Mouse (Mus musculus): ENCODE data around the gene Vpreb3. TPM values are rescaled to one million over a fixed set of nuclear protein-coding genes. Genes with fewer than 3 reads are reported as not detected.

Vpreb3 gene
- total RNA-seq, 2 experiments from 2014 or later = not detected

DNA sequence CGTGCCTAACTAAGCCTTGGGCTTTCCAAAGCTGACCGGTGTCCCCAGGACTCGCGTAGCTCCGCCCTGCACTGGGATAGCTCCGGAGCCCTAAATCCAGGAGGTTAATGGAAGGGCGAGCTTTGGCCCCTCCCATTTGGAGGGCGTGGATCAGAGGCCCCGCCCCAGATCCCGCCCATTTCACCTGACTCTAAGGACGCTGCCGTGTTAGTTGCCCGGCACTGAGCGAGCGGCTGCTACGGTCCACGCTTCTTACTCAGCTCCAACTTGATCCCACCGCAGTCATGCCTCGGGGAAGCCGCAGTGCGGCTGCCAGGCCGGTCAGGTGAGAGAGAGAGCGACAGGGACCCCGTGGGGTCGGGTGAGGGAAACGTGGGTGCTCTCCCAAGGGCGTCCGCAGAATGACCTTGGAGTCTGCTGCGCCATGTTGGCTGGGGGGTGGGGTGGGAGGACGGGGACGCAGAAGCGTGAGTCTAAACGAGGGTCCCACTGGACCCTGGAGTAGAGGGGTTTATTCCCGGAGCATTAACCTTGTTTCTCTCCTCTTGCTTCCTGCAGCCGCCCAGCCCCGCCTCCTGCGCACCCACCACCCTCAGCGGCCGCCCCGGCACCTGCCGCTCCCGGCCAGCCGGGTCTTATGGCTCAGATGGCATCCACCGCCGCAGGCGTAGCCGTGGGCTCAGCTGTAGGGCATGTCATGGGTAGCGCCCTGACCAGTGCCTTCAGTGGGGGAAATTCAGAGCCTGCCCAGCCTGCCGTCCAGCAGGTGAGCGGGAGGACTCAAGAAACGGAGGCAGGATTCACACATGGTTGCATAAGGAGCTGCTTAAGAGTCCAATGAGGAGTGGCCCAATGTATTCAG lies 6.9 kb upstream of the Vpreb3 start, which contains the start of gene Mmp11:
Mmp11 (minus strand) TSS at position 817 of the 862 bp plus-strand sequence.
- Histone ChIP-seq H3K4me3 (peak within 1 kb of the TSS; percentile 81), H3K27ac (peak within 1 kb of the TSS; percentile 99)
- intact Hi-C loops (cut with DNase I) = loop anchor here (5.0 kb wide), 1 partner anchor 39 kb away; no protein-coding TSS in a partner anchor
- no peak for TF ChIP-seq CTCF (IDR thresholded peaks at IDR 0.05)
- DNase-seq = peak; percentile 86

DNA sequence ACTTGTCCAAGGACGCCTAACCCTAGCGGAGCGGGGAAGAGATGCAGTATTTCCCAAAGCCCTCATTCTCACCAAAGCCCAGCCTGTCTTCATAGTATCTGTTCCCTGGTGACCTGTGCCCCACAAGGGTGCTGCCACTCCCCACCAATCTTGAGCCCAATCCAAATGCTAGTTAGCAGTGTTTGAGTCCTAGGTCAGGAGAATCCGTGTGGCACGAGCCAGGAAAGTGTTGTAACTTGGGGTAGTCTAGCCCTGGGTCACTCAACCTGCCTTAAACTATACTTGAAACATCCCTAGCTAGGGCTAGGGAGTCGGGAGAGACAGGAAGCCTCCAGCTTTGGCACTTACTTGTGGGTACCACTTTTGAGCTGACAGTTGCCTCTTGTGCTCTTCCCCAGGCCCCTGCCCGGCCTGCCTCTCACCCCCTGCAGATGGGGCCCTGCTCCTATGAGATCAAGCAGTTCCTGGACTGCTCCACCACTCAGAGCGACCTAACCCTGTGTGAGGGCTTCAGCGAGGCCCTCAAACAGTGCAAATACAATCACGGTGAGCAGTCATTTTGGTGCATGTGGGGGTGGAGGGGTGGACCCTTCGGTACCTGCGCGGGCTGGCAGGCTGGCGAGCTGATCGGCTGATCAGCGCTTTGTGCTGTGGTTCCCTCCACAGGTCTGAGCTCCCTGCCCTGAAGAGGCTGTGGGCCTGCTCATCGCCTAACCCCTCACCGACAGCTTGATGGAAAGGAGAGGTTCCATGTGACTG lies 5.8 kb upstream of the Vpreb3 start:
- no peak for TF ChIP-seq CTCF (IDR thresholded peaks at IDR 0.05)
- peak overlapping the region; percentile 99 for H3K27ac ChIP-seq
- peak overlapping the region; percentile 81 for H3K4me3 ChIP-seq
- intact Hi-C loops (cut with DNase I) = loop anchor here (5.0 kb wide), 1 partner anchor 40 kb away; no protein-coding TSS in a partner anchor
- peak; percentile 51 for DNase-seq

DNA sequence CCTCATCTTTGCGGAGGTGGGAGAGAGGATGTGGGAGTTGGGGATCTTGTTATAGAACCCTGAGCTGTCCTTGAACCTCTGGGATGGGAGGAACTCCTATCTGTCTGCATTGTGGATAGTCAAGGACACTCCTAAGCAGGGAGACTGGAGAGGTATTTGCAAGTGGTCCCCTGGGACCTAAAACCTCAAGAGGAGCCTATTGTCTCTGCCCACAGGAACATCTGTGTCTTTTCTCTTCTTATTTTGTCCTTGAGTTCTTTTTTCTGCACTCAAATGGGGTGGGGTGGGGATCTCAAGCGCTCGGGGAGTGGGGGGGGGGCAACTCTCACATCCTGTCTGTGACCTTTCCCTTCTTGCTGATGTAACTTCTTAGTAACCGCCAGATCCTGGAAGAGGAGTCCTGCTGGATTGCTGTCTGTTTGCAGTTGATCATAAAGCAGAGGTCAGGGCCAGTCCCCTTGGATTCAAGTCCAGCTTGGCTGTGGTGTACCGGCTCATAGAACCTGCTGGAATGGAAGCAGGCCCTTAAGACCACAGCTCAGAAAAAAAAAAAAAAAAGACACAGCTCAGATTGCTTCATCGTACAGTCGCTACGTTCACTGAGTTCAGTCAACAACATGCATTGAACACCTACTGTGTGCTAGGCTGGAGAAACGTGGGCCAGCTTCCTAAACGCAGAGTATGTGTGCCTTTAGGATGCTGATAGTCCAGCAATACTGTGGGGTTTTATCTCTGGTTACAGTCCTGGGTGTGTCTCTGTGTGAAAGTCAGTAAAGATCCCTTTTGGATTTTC lies 4.8 kb upstream of the Vpreb3 start:
- no peak for TF ChIP-seq CTCF (IDR thresholded peaks at IDR 0.05)
- Histone ChIP-seq H3K4me3 (peak overlapping the region; percentile 81), H3K27ac (peak overlapping the region; percentile 99)
- intact Hi-C loops (cut with DNase I) = loop anchor here (5.0 kb wide), 1 partner anchor 41 kb away; no protein-coding TSS in a partner anchor
- peak; percentile 57 for DNase-seq

DNA sequence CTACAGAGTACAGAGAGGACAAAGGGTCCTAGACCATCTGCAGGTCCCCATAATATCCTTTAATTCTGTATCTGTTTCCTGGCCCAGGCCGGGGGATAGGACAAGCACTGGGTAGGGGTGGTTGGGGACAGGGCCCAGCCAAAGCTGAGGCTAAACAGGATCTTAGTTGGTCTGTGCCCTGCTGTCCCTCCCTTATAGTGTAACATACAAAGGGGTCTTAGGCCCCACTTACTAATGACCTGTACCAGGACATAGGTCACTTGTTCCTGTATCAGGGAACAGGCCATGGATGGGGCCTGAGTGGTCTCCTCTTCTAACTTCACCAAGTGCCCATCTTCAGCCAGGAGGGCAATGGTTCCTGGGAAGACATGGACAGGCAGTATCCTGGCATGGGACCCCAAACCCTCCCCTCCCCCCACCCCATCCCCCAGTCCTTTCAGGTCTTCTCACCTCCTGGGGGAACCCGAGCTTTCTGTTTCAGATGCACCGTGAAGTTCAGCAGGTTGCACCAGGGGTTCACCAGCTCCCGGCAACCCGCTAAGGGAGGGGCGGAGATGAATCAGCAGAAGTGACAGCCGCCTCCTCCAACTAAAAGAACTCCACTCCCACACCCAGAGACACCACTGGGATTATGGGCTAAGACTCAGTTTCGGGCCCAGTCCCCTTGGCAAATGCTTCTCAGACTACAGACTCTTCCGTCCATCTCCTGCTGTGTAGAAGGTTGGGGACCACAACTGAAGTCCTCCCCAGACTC lies 3.2 kb upstream of the Vpreb3 start:
- no peak for DNase-seq
- TF ChIP-seq CTCF (IDR thresholded peaks at IDR 0.05) = no peak
- intact Hi-C loops (cut with DNase I) = loop anchor here (5.0 kb wide), 1 partner anchor 42 kb away; no protein-coding TSS in a partner anchor
- no peak overlapping the region for H3K4me3 ChIP-seq
- H3K27ac ChIP-seq = peak overlapping the region; percentile 7; the same call in 1 of the 2 replicates

DNA sequence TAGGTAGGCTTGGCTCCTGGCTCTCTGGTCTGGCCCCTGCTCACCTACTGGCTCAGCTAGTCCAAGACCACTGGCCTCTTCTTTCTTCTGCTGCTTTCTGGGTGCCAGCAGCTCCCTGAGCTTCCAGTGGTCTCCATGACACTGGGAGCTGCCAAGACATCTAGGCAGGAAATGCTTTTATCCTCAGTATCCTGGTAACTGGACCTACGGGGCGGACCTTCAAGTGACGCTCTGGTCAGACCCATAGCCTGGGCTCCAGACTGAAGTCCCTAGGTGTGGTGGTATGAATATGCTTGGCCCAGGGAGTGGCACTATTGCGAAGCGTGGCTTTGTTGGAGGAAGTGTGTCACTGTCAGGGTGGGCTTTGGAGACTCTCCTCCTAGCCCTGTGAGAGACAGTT lies 2.3 kb upstream of the Vpreb3 start, which contains the start of gene Gm867:
Gm867 (minus strand) TSS at position 153 of the 400 bp plus-strand sequence.
- DNase-seq = no peak
- H3K27ac ChIP-seq = no peak within 1 kb of the TSS; the same call in 1 of the 2 replicates
- no peak for TF ChIP-seq CTCF (IDR thresholded peaks at IDR 0.05)
- intact Hi-C loops (cut with DNase I) = no loop called here
- no peak within 1 kb of the TSS for H3K4me3 ChIP-seq

DNA sequence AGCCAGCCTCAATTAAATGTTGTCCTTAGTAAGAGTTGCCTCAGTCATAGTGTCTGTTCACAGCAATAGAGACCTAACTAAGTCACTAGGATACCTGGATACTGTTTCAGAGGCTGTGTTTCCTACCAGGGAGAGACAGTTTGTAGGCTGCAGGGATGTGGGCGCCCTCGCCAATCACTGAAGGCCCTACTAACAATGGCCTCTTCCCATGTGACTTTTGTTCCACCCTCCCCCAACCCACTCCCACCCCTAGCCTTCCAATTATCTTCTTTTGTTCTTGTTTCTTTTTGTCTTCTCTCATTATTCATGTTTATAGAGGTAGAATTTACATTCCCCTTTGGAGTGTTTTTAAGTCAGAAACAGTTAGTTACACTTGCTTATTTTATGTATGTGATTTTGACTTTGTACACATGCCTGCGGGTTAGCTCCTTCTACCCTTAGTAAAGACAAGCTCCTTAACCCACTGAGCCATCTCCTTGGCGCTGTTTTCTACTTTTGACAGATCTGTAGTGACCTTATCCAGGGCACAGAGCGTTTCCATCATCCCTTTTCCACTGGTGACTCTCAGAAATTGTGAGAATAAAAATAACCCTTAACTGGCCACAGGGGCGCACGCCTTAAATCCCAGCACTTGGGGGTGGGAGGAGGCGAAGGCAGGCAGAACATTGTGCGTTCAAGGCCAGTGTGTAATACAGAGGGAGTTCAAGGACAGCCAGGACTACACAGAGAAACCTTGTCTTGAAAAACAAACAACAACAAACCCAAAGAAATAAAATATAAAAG lies 1.6 kb upstream of the Vpreb3 start:
- Histone ChIP-seq H3K4me3 (no peak overlapping the region), H3K27ac (no peak overlapping the region)
- TF ChIP-seq CTCF (IDR thresholded peaks at IDR 0.05) = no peak
- intact Hi-C loops (cut with DNase I) = no loop called here
- DNase-seq = no peak

DNA sequence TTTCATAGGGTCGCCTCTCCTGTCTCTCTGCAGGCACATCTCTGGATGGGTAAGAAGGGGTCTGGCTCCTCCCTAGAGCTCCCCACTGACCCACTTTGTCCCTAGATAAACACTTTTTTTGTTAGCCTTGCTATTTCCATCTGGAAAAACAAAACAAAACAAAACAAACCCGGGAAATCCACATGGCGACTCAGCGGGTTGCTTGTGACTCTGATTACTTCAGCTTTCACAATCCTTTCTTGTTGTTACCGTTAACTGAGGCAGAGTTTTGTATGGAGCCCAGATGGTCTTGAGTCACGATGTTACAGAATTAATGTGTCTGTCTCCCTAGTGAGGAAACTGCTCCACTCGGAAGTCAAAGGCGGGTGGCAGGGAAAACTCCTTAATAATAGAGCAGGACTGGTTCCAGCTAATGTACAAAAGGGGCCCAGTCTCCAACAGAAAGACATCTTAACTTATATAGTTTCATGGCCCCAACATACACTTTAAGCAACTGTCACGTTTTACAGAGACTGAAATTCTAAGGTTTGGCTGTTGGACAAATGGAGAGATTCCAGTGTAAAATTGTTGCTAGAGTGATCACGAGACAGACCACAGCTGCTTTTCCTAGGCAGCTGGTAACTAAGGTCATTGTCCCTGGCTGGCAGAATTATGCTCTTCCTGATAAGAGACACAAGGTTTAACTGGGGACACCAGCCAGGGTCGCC lies 1.4 kb downstream of the Vpreb3 start:
- Histone ChIP-seq H3K27ac (peak overlapping the region; percentile 58), H3K4me3 (no peak overlapping the region; the same call in 1 of the 2 replicates)
- no peak for TF ChIP-seq CTCF (IDR thresholded peaks at IDR 0.05)
- intact Hi-C loops (cut with DNase I) = no loop called here
- DNase-seq = no peak

DNA sequence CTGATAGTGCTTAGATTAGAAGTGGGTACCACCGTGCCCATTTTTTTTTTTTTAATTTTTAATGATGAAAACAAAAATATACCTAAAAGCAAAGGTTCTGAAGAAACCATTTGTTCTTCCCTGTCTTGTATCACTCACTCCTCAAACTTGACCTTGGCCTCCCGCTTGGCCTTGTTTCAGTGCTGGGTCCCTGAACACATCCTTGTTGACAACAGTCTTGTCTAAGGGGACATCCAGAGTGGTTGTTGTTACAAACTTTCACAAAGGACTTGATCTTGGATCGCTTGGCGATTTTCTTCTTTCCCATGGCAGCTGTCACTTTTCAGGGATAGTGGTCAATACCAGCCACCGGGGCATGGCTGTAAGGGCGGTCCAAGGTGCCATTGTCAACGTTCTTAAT lies 2.4 kb downstream of the Vpreb3 start:
- no peak for TF ChIP-seq CTCF (IDR thresholded peaks at IDR 0.05)
- Histone ChIP-seq H3K4me3 (no peak overlapping the region), H3K27ac (no peak overlapping the region)
- intact Hi-C loops (cut with DNase I) = no loop called here
- no peak for DNase-seq

DNA sequence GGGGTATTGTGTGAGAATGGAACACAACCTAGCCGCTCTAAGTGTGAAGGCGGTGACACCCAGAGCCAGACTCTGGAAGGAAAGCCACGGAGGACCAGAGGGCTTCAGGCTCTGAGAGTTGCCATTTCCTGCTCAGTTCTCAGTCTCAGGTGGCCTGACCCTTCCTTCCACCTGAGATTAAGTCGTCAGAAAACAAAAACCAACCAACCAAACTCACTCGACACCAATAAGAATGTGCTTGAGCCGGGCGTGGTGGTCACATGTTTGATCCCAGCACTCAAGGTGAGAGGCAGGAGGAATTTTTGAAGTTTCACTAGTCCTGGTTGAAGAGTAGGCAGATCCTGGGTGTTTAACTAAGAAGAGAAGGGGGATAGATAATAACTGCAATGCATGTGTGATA lies 3.0 kb downstream of the Vpreb3 start:
- no peak for TF ChIP-seq CTCF (IDR thresholded peaks at IDR 0.05)

DNA sequence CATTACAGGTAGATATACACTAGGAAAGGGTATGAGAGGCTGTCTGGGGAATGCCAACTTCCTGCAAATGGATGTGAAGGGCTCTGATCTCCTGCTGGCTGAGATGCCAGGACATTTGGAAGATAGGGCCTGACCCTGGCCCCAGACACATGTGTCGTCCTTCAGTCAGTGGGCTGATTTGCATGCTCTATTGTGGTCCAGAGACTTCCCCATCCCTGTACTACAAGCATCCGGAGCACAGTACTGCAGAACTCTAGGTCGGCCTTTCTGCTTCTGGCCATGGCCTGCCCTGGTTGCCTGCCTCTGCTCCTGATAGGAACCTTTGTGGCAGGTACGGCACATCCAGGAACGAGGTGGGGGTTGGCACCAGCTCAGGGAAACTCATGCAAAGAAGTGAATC lies 5.2 kb downstream of the Vpreb3 start:
- intact Hi-C loops (cut with DNase I) = no loop called here
- Histone ChIP-seq H3K4me3 (no peak overlapping the region), H3K27ac (no peak overlapping the region)
- no peak for DNase-seq
- no peak for TF ChIP-seq CTCF (IDR thresholded peaks at IDR 0.05)

More for the DNA sequence above, 3.0 kb downstream of the Vpreb3 start:
- intact Hi-C loops (cut with DNase I) = no loop called here
- H3K27ac ChIP-seq = no peak overlapping the region
- no peak for DNase-seq
- no peak overlapping the region for H3K4me3 ChIP-seq

Data from gastrocnemius, adult 2 months (tissue).